Mouse (Mus musculus) forebrain, embryonic 13.5 days (tissue): ENCODE results near the gene Dlg2. TPM values are rescaled to one million over a fixed set of nuclear protein-coding genes. Genes with fewer than 3 reads are reported as not detected.

Experiments used
- ATAC-seq: fragments of 200-750 bp; cut with Nextera tagmentation; 2 replicates; pipeline ENCODE4 v1.8.0; 2017
- H3K27ac ChIP-seq: fragments of 300-500 bp; sonication (generic); 2 replicates; pipeline ENCODE4 v1.5.1; 2015; ENCODE audit warnings: inconsistent platforms, mild to moderate bottlenecking, moderate library complexity
- H3K27me3 ChIP-seq: fragments of 300-500 bp; sonication (generic); 2 replicates; pipeline ENCODE4 v1.6.1; 2015; ENCODE audit warnings: mild to moderate bottlenecking, inconsistent platforms
- H3K36me3 ChIP-seq: fragments of 300-500 bp; sonication (generic); 2 replicates; pipeline ENCODE4 v1.6.1; 2015; ENCODE audit warnings: mild to moderate bottlenecking, inconsistent platforms; ENCODE audit not compliant: poor library complexity, severe bottlenecking
- H3K4me1 ChIP-seq: fragments of 300-500 bp; sonication (generic); 2 replicates; pipeline ENCODE4 v1.6.1; 2015; ENCODE audit warnings: inconsistent platforms
- H3K4me2 ChIP-seq: fragments of 300-500 bp; sonication (generic); 2 replicates; pipeline ENCODE4 v1.6.1; 2015; ENCODE audit warnings: inconsistent platforms, mild to moderate bottlenecking, moderate library complexity
- H3K4me3 ChIP-seq: fragments of 300-500 bp; sonication (generic); 2 replicates; pipeline ENCODE4 v1.5.1; 2015; ENCODE audit warnings: mild to moderate bottlenecking, inconsistent platforms
- H3K9ac ChIP-seq: fragments of 300-500 bp; sonication (generic); 2 replicates; pipeline ENCODE4 v1.6.1; 2015; ENCODE audit warnings: mild to moderate bottlenecking, inconsistent platforms
- H3K9me3 ChIP-seq: fragments of 300-500 bp; sonication (generic); replicated peaks from 2 replicates; pipeline ENCODE4 v1.6.1; 2016; ENCODE audit warnings: inconsistent platforms
- WGBS: fragments of 180-500 bp; shearing (Covaris S2); methylation state at CpG from one replicate; pipeline ENCODE4 v1.1.7; 2015; 5-methylcytosine and 5-hydroxymethylcytosine counted together
- polyA plus RNA-seq: library from polyadenylated mRNA; unstranded; fragments of >200 nt; fragmentation: Nextera tagmentation; extraction: Ambion mirVana; gene quantifications from 2 replicates; pipeline ENCODE4 v1.2.1, GENCODE M21; 2015

Dlg2 gene
- polyA plus RNA-seq, 1 experiment from 2014 or later, result 10.1 TPM

GRCm38 (mm10) chr7:92327343-92327896 lies 1850.9 kb downstream of the Dlg2 start:
- Histone ChIP-seq H3K36me3 (no peaks in the 10 kb centered on the region), H3K9ac (no peak overlapping the region), H3K4me2 (no peak overlapping the region), H3K27me3 (no peaks in the 10 kb centered on the region), H3K4me1 (no peaks in the 10 kb centered on the region), H3K4me3 (no peak overlapping the region), H3K27ac (no peak overlapping the region), H3K9me3 (no peaks in the 10 kb centered on the region)
- no peak for ATAC-seq
- WGBS, result 57% methylated on average over 2 of the region's 2 CpGs

DNA sequence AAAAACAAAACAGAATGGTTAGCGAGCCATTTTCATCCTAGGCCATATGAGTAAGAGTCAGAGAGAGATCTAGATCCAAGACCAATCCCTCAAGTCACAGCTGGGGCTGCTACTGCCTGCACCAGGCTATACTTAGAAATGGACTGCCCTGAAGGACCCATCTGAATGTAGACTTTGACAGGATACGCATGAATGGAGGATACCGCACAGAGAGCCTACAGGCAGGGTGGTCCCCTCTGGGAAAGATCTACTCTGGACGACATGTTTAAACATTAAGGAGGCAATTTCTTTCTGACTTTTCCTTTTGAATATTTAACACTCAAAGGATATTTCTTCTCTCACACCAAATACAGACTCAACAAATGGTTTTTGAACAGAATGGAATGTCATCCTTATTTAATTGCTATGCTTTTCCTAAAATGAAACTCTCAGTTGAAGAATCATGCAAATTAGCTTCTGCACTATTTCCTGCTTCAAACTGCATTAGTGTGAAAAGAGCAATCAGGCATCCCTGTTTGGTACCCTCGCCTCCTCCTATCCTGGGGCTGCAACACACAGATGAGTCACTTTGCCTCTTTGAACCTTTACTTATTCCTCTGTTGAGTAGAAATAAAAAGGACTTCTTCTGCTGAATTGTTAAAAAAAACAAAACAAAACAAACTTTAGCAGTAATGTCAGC lies 1856.9 kb downstream of the Dlg2 start:
- H3K4me1 ChIP-seq, result no peaks in the 10 kb centered on the region
- H3K27me3 ChIP-seq, result no peaks in the 10 kb centered on the region
- ATAC-seq, result no peak
- no peak overlapping the region for H3K27ac ChIP-seq
- no peaks in the 10 kb centered on the region for H3K36me3 ChIP-seq
- no peaks in the 10 kb centered on the region for H3K9me3 ChIP-seq
- H3K4me2 ChIP-seq, result no peak overlapping the region
- no peak overlapping the region for H3K4me3 ChIP-seq
- 71% methylated on average over 5 of the region's 5 CpGs for WGBS
- H3K9ac ChIP-seq, result no peak overlapping the region

GRCm38 (mm10) chr7:92356542-92356941 lies 1880.1 kb downstream of the Dlg2 start:
- ATAC-seq, result no peak
- Histone ChIP-seq H3K4me3 (no peak overlapping the region), H3K4me2 (no peak overlapping the region), H3K4me1 (no peaks in the 10 kb centered on the region), H3K27ac (no peak overlapping the region), H3K9ac (no peak overlapping the region), H3K27me3 (no peaks in the 10 kb centered on the region), H3K9me3 (no peaks in the 10 kb centered on the region), H3K36me3 (no peaks in the 10 kb centered on the region)
- 71% methylated on average over 3 of the region's 3 CpGs for WGBS

GRCm38 (mm10) chr7:92363386-92363785 lies 1886.9 kb downstream of the Dlg2 start:
- H3K4me2 ChIP-seq, result no peak overlapping the region
- WGBS, result 78% methylated on average over 3 of the region's 3 CpGs
- H3K27me3 ChIP-seq, result no peaks in the 10 kb centered on the region
- H3K36me3 ChIP-seq, result no peaks in the 10 kb centered on the region
- H3K9ac ChIP-seq, result no peak overlapping the region
- H3K9me3 ChIP-seq, result no peaks in the 10 kb centered on the region
- no peak overlapping the region for H3K4me3 ChIP-seq
- no peak for ATAC-seq
- H3K4me1 ChIP-seq, result peaks cover 5% of the 10 kb centered on the region; the same call in 1 of the 2 replicates
- no peak overlapping the region for H3K27ac ChIP-seq

DNA sequence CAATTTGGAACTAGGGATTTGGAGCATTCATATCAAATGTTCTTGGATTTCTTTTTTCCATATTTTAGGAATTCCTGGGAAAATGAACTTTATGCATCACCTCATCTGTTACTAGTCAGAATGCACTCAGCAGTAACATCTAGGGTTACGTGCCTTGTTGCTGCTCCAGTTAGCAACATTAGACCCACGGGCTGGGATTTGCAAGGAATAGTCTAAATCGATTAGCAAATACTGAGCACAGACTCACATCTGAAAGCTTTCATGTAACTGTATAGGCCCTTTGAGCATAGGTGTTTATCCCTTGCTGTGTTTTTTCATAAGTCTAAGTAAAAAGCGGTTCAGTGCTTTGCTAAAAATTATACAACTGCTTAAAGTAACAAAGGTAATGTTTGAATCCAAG lies 1887.3 kb downstream of the Dlg2 start:
- Histone ChIP-seq H3K27me3 (no peaks in the 10 kb centered on the region), H3K9ac (no peak overlapping the region), H3K27ac (no peak overlapping the region), H3K9me3 (no peaks in the 10 kb centered on the region), H3K36me3 (no peaks in the 10 kb centered on the region), H3K4me2 (no peak overlapping the region), H3K4me1 (peaks cover 5% of the 10 kb centered on the region; the same call in 1 of the 2 replicates), H3K4me3 (no peak overlapping the region)
- WGBS, result 88% methylated on average over 4 of the region's 4 CpGs
- no peak for ATAC-seq

- H3K27me3 ChIP-seq, result no peaks in the 10 kb centered on the region
- WGBS, result 84% methylated on average over 1 of the region's 1 CpGs
- 0 out of 2 replicates have a peak, but pooled peaks have one; percentile 33 for ATAC-seq
- no peak overlapping the region for H3K27ac ChIP-seq
- H3K36me3 ChIP-seq, result no peaks in the 10 kb centered on the region
- no peak overlapping the region for H3K9ac ChIP-seq
- no peak overlapping the region for H3K4me3 ChIP-seq
- H3K4me1 ChIP-seq, result peaks cover 5% of the 10 kb centered on the region; the same call in 1 of the 2 replicates
- no peaks in the 10 kb centered on the region for H3K9me3 ChIP-seq
- H3K4me2 ChIP-seq, result no peak overlapping the region
Observed at GRCm38 (mm10) chr7:92367111-92367510, 1890.6 kb downstream of the Dlg2 start.

- H3K9ac ChIP-seq, result no peak overlapping the region
- H3K4me3 ChIP-seq, result no peak overlapping the region
- no peaks in the 10 kb centered on the region for H3K9me3 ChIP-seq
- no peaks in the 10 kb centered on the region for H3K36me3 ChIP-seq
- ATAC-seq, result no peak
- H3K4me1 ChIP-seq, result no peaks in the 10 kb centered on the region
- no peaks in the 10 kb centered on the region for H3K27me3 ChIP-seq
- H3K27ac ChIP-seq, result no peak overlapping the region
- no peak overlapping the region for H3K4me2 ChIP-seq
Observed at GRCm38 (mm10) chr7:92370521-92370920, 1894.0 kb downstream of the Dlg2 start.

- no peaks in the 10 kb centered on the region for H3K36me3 ChIP-seq
- no peaks in the 10 kb centered on the region for H3K4me1 ChIP-seq
- no peak overlapping the region for H3K27ac ChIP-seq
- 53% methylated on average over 4 of the region's 4 CpGs for WGBS
- no peak overlapping the region for H3K4me3 ChIP-seq
- no peaks in the 10 kb centered on the region for H3K9me3 ChIP-seq
- no peaks in the 10 kb centered on the region for H3K27me3 ChIP-seq
- ATAC-seq, result no peak
- no peak overlapping the region for H3K4me2 ChIP-seq
- H3K9ac ChIP-seq, result no peak overlapping the region
Observed at GRCm38 (mm10) chr7:92371638-92372037, 1895.2 kb downstream of the Dlg2 start.

DNA sequence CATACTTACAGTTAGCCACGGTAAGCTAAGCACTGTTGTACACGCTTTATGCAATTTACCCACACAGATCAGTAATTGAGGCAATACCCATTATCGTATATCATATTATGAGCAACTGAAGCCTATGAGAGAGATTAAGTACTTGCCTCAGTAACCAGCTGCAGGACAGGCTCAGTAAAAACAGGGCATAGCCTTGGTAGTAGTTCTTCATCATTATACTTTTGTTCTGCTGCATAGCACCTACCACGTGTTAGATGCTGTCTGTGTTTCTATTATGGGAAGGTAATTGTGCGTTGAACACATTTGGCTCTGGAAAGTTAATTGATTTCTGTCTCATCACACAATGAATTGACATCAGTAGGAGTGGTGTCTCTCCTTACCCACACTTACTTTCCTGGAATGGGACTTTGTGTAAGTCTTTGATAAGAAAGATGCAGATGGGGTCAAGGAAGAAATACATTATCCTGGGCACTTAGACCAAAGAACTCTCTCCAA lies 1897.4 kb downstream of the Dlg2 start:
- WGBS, result 72% methylated on average over 5 of the region's 5 CpGs
- ATAC-seq, result peak; percentile 36; the same call in 1 of the 2 replicates
- no peak overlapping the region; the same call in 1 of the 2 replicates for H3K27ac ChIP-seq

DNA sequence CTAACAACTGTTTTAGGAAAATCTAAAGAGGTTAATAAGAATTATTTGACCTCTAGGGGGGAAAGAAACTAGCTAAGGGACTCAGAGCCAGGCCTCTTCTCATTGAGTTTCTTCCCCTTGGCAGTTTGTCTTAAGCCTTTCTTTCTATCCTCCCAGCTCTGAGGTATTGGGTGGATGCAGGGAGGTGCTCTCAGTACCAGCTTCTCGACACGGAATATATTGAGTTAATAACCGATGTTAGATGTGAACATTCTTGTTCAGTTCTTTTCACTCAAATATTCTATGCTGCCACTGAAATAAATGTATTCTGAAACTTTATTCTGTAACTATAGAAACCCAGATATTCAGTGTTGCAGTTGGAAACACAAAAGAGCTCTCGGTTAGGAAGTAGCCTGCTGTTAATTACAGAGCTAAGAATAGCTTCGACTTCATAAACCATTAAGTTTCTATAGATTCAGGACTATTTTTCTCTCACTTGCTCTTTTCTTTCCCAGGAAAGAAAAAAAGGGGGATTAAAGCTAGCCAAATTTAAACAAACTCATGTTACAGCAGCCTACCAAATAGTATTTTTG lies 1907.5 kb downstream of the Dlg2 start:
- Histone ChIP-seq H3K27ac (no peak overlapping the region), H3K9ac (no peak overlapping the region), H3K9me3 (no peaks in the 10 kb centered on the region), H3K4me3 (no peak overlapping the region), H3K36me3 (no peaks in the 10 kb centered on the region), H3K4me2 (no peak overlapping the region), H3K4me1 (peaks cover 6% of the 10 kb centered on the region; the same call in 1 of the 2 replicates), H3K27me3 (no peaks in the 10 kb centered on the region)
- ATAC-seq, result 0 out of 2 replicates have a peak, but pooled peaks have one; percentile 38
- 27% methylated on average over 5 of the region's 5 CpGs for WGBS

More for the DNA sequence above, 1897.4 kb downstream of the Dlg2 start:
- Histone ChIP-seq H3K9ac (no peak overlapping the region), H3K9me3 (no peaks in the 10 kb centered on the region), H3K36me3 (no peaks in the 10 kb centered on the region), H3K4me3 (no peak overlapping the region), H3K27me3 (no peaks in the 10 kb centered on the region), H3K4me2 (no peak overlapping the region), H3K4me1 (no peaks in the 10 kb centered on the region)

GRCm38 (mm10) chr7:92392052-92392640 lies 1915.7 kb downstream of the Dlg2 start:
- H3K9me3 ChIP-seq, result no peaks in the 10 kb centered on the region
- no peak overlapping the region for H3K27ac ChIP-seq
- no peaks in the 10 kb centered on the region for H3K4me1 ChIP-seq
- H3K27me3 ChIP-seq, result no peaks in the 10 kb centered on the region
- no peaks in the 10 kb centered on the region for H3K36me3 ChIP-seq
- no peak overlapping the region for H3K4me3 ChIP-seq
- no peak for ATAC-seq
- no peak overlapping the region for H3K4me2 ChIP-seq
- WGBS, result 86% methylated on average over 6 of the region's 6 CpGs
- no peak overlapping the region for H3K9ac ChIP-seq

GRCm38 (mm10) chr7:92396783-92397182 lies 1920.3 kb downstream of the Dlg2 start:
- Histone ChIP-seq H3K4me2 (no peak overlapping the region), H3K36me3 (no peaks in the 10 kb centered on the region), H3K9ac (no peak overlapping the region), H3K9me3 (no peaks in the 10 kb centered on the region), H3K27ac (no peak overlapping the region), H3K27me3 (no peaks in the 10 kb centered on the region), H3K4me3 (no peak overlapping the region), H3K4me1 (peaks cover 15% of the 10 kb centered on the region)
- WGBS, result 71% methylated on average over 1 of the region's 1 CpGs
- ATAC-seq, result no peak
